Mouse (Mus musculus) heart, adult 18-20 months (tissue): ENCODE data around the gene Serpina3f. TPM values are rescaled to one million over a fixed set of nuclear protein-coding genes. Genes with fewer than 3 reads are reported as not detected.

Experiments
- DNase-seq, 2 experiments: peaks; one replicate each; pipeline ENCODE4 v3.0.0; 2021 to 2022; ENCODE audit warnings: mixed read lengths in 1 of 2
- total RNA-seq, 2 experiments: library from RNA; stranded (reverse); gene quantifications; 2 replicates each; pipeline ENCODE4 v1.2.3; 2021

The Serpina3f gene
- total RNA-seq, 2 experiments from 2014 or later = 0.62 to 1.1 TPM

GRCm38 (mm10) chr12:104248231-104248630 is 33.9 kb downstream of the Serpina3f start:
- DNase-seq = no peak

DNA sequence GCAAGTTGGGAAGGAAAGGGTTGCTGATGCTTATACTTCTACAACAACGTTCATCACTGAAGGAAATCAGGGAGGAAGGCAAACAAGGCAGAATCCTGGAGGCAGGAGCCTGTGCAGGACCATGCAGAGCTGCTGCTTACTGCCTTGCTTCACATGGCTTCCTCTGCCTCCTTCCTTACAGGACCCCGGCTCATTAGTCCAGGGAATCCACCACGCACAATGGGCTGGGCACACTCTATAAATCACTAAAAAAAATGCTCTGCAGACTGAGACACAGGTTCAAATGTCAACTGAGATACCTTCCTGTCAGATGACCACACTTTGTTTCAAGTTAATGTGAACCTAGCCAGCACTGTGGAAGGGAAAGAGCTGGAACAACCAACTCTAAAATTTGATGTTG is 46.7 kb downstream of the Serpina3f start:
- no peak for DNase-seq

DNA sequence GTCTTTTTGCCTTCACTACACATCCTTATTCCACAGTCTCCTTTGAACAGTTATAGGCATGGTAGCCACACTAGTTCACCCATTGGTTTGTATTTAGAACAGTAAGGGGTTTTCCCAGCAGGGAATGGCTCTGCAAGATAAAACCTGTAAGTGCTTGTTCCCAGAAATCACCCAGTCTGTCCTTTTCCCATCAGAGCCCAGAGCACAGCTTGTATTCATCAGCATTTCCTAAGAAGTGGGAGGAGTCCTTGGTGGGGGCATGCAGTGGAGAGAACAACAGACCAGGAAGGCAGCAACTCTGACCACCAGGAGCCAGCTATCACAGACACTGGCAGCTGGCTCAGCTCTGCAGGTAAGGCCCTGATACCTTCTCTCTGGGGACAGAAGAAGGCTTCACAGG is 48.5 kb downstream of the Serpina3f start, which contains the start of gene Serpina3i:
Gene Serpina3i (plus strand): TSS at position 260 of the 400 bp plus-strand sequence.
- DNase-seq = peak; percentile 23 to 35

DNA sequence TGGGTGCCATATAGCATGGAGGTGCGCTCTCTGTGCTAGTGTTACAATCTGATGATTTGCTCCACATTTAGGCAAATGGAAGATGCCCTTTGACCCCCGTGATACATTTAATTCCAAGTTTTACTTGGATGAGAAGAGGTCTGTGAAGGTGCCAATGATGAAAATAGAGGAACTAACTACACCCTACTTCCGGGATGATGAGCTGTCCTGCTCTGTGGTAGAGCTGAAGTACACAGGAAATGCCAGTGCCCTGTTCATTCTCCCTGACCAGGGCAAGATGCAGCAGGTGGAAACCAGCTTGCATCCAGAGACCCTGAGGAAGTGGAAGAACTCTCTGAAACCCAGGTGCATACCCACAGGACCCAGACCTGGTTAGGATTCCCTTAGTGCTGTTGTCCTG is 52.0 kb downstream of the Serpina3f start:
- DNase-seq = no peak

Other genes with a start within 250 kb of the Serpina3f start
- not detected for gene Serpina11, start 224.6 kb upstream of the Serpina3f start, total RNA-seq
- under 1 TPM in 1 of 2 experiments, not detected in 1; 0.10 TPM for gene Serpina9, start 200.8 kb upstream of the Serpina3f start, total RNA-seq
- gene Serpina12, start 170.1 kb upstream of the Serpina3f start, total RNA-seq = under 1 TPM in 1 of 2 experiments, not detected in 1; 0.10 TPM
- gene Serpina5, start 113.4 kb upstream of the Serpina3f start, total RNA-seq = not detected
- gene Serpina3a, start 101.8 kb upstream of the Serpina3f start, total RNA-seq = not detected
- gene Serpina3b, start 86.5 kb upstream of the Serpina3f start, total RNA-seq = not detected
- 1 to 10 TPM in 1 of 2 experiments, under 1 TPM in 1; 0.79 to 1.2 TPM for gene Serpina3c, start 60.7 kb upstream of the Serpina3f start, total RNA-seq
- gene Serpina3g, start 21.7 kb downstream of the Serpina3f start, total RNA-seq = 1 to 10 TPM; 4.5 to 5.0 TPM
- under 1 TPM; 0.42 to 0.49 TPM for gene Serpina3i, start 48.6 kb downstream of the Serpina3f start, total RNA-seq
- not detected for gene Serpina3j, start 100.0 kb downstream of the Serpina3f start, total RNA-seq
- not detected for gene Serpina3k, start 123.9 kb downstream of the Serpina3f start, total RNA-seq
- gene Serpina3m, start 123.9 kb downstream of the Serpina3f start, total RNA-seq = under 1 TPM; 0.17 to 0.36 TPM
- 10 to 100 TPM in 1 of 2 experiments, 1 to 10 TPM in 1; 9.0 to 11.2 TPM for gene Serpina3n, start 192.2 kb downstream of the Serpina3f start, total RNA-seq